Mouse (Mus musculus): ENCODE measurements around the gene Plcg1.

Plcg1 gene

GRCm38 (mm10) chr2:160771325-160772276 lies 40.5 kb downstream of the Plcg1 start:
- no peak for DNase-seq

DNA sequence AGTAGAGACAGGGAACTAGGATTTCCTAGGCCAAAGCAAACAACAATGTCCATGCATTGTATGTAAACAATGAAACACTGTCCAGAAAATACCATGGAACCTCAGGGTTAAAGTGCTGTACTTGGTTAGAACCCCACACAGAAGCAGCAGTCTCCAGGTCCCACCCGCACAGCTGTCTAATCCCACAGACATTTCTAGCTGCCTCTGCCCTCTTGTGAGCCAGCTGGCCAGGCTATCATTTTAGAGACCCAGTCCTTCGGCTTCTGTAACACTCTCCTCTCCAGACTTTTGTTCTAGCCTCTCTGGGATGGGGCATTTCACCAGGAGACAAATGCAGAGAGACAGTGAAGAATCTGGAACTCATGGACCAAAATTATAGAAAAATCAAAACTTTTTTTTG lies 46.9 kb downstream of the Plcg1 start:
- DNase-seq, result no peak

- no peak for DNase-seq
Measured at GRCm38 (mm10) chr2:160780154-160780833, 49.2 kb downstream of the Plcg1 start.

GRCm38 (mm10) chr2:160780834-160781219 lies 49.7 kb downstream of the Plcg1 start:
- DNase-seq, result no peak

GRCm38 (mm10) chr2:160786333-160786732 lies 55.2 kb downstream of the Plcg1 start:
- DNase-seq, result no peak

GRCm38 (mm10) chr2:160789046-160789445 lies 57.9 kb downstream of the Plcg1 start:
- no peak for DNase-seq

GRCm38 (mm10) chr2:160789741-160790140 lies 58.6 kb downstream of the Plcg1 start:
- DNase-seq, result peak in 1 of 2 experiments; percentile 63

GRCm38 (mm10) chr2:160793117-160793516 lies 62.0 kb downstream of the Plcg1 start:
- no peak for DNase-seq

DNA sequence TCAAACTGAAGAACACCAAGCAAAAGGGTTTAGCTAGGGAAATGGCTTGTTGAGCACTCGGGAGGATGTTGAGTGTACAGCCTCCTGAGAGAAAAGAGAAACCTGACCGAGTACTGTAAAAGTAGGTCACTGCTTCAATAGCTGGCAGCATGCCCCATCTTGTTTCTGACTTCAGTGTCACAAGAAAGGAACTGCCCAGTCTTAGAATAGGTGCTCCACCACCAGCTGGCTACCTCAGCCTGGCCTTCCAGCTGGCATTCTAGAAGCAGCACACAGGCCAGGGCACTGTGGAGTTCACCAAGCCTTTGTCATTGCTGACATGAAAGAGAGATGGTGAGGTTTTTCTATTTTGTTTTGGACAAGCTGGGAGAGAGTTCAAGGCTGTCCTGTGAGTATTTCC lies 65.9 kb downstream of the Plcg1 start:
- DNase-seq, result peak; percentile 90 to 91

DNA sequence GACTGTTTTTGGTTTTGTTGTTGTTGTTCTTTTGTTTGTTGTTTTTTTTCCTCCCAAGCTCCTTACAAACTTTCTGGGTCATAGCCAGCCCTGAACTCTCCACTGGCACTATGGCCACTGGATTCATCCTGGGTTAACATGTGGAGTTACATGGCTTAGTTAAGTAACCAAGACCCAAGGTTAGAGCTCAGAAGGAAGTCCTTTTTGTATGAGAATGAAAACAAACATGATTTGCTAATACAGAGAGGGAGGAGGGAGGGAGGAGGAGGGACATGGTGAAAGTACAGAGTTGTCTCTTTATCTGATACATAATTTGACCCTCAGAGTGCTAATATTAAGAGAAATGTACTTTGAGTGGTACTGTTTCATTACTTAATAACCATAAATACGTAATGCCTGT lies 67.1 kb downstream of the Plcg1 start:
- DNase-seq, result peak; percentile 34 to 68

GRCm38 (mm10) chr2:160800967-160801366 lies 69.9 kb downstream of the Plcg1 start:
- DNase-seq, result no peak

DNA sequence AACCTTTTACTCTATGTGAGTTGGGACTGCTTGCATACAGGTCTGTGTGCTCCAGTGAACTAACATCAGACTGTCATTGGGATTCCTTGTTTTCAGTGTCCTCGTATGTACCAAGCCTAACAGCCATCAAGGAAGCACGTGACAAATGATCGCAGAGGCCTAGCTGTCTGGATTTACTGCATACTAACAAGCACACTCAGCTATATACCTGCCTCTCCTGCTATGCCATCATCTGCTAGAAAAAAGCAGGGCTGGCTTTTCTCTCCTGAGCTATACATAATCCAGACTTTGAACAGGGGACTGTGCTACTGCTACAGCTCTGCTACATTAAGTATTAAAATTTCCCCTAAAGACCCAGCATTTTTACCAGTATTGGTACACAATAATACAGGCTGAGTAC lies 71.2 kb downstream of the Plcg1 start:
- no peak for DNase-seq

GRCm38 (mm10) chr2:160804794-160805527 lies 73.9 kb downstream of the Plcg1 start:
- DNase-seq, result peak; percentile 56 to 95

DNA sequence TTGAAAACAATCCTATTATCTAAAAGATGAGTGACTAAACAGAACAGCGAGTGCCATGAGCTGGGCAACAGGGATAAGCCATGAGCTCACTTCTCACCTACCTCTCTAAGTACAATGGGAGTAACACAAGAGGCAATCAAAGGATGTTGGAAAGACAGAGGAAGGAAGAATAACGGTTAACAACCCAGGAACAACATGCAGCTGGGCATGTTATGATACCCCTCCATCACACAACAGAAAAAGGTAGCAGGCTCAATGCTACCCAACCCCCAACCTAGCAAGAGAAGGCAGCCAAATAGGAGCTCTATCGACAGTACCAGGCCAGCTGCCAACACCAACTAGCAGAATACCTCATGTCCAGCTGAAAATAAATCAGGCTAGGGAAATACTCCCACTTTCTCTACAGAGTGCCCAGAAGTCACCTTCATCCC lies 75.0 kb downstream of the Plcg1 start:
- peak; percentile 87 to 93 for DNase-seq

GRCm38 (mm10) chr2:160810376-160810775 lies 79.3 kb downstream of the Plcg1 start:
- DNase-seq, result peak; percentile 27 to 72

- no peak for DNase-seq
Measured at GRCm38 (mm10) chr2:160810802-160811201, 79.7 kb downstream of the Plcg1 start.
